Mouse (Mus musculus) MEL (cell line): ENCODE data around the gene Stam.

Experiments
- CHD1 ChIP-seq: IDR thresholded peaks from 2 replicates; pipeline ENCODE4 v1.6.1; 2012; ENCODE audit warnings: low read depth, mild to moderate bottlenecking, inconsistent platforms, low read length, improper control_type of control experiment
- CTCF ChIP-seq, 3 experiments: IDR thresholded peaks in 2 of 3; conservative IDR thresholded peaks in 1 of 3; 2 replicates each; pipeline ENCODE4 v1.5.1; 2011 to 2012; ENCODE audit warnings: low read length in 3 of 3, low read depth in 2 of 3, mild to moderate bottlenecking in 2 of 3, improper control_type of control experiment in 1 of 3, inconsistent platforms in 1 of 3, mixed read lengths in 1 of 3, moderate library complexity in 1 of 3; ENCODE audit not compliant: control insufficient read depth in 1 of 3, insufficient read depth in 1 of 3, poor library complexity in 1 of 3, severe bottlenecking in 1 of 3
- EP300 ChIP-seq, 2 experiments: IDR thresholded peaks; 2 replicates each; pipeline ENCODE4 v1.6.1; 2011; ENCODE audit warnings: improper control_type of control experiment in 2 of 2, low read length in 2 of 2, low read depth in 1 of 2, mild to moderate bottlenecking in 1 of 2
- ETS1 ChIP-seq: IDR thresholded peaks from 2 replicates; pipeline ENCODE4 v1.6.1; 2012; ENCODE audit warnings: low read depth, mild to moderate bottlenecking, inconsistent platforms, low read length, improper control_type of control experiment, moderate library complexity
- GATA1 ChIP-seq: IDR thresholded peaks from 2 replicates; pipeline ENCODE4 v1.6.1; 2011; ENCODE audit warnings: low read depth, low read length, improper control_type of control experiment
- HCFC1 ChIP-seq: IDR thresholded peaks from 2 replicates; pipeline ENCODE4 v1.6.1; 2012; ENCODE audit warnings: low read depth, mild to moderate bottlenecking, inconsistent platforms, low read length, improper control_type of control experiment, moderate library complexity
- MAFK ChIP-seq: IDR thresholded peaks from 2 replicates; pipeline ENCODE4 v1.6.1; 2011; ENCODE audit warnings: low read depth, mild to moderate bottlenecking, low read length, improper control_type of control experiment, borderline replicate concordance
- MAX ChIP-seq: IDR thresholded peaks from 2 replicates; pipeline ENCODE4 v1.6.1; 2011; ENCODE audit warnings: low read length, improper control_type of control experiment
- MYC ChIP-seq: IDR thresholded peaks from 2 replicates; pipeline ENCODE4 v1.6.1; 2011; ENCODE audit warnings: low read depth, mild to moderate bottlenecking, low read length, improper control_type of control experiment, moderate library complexity
- POLR2A ChIP-seq, 2 experiments: IDR thresholded peaks; 2 replicates each; pipeline ENCODE4 v1.6.1; 2011 to 2012; ENCODE audit warnings: low read length in 2 of 2, mild to moderate bottlenecking in 2 of 2, control low read depth in 1 of 2, improper control_type of control experiment in 1 of 2, low read depth in 1 of 2, moderate library complexity in 1 of 2; ENCODE audit not compliant: control insufficient read depth in 1 of 2, insufficient read depth in 1 of 2, poor library complexity in 1 of 2
- POLR2AphosphoS2 ChIP-seq: IDR thresholded peaks from 2 replicates; pipeline ENCODE4 v1.6.1; 2011; ENCODE audit warnings: low read length, improper control_type of control experiment
- TBP ChIP-seq: IDR thresholded peaks from 2 replicates; pipeline ENCODE4 v1.8.0; 2011; ENCODE audit warnings: low read depth, low read length, improper control_type of control experiment
- USF1 ChIP-seq: IDR thresholded peaks from 2 replicates; pipeline ENCODE4 v1.6.1; 2014; ENCODE audit warnings: low read depth, mild to moderate bottlenecking, inconsistent platforms, low read length, improper control_type of control experiment, moderate library complexity
- ZNF384 ChIP-seq: IDR thresholded peaks from 2 replicates; pipeline ENCODE4 v1.6.1; 2012; ENCODE audit warnings: low read depth, mild to moderate bottlenecking, inconsistent platforms, low read length, improper control_type of control experiment

DNA sequence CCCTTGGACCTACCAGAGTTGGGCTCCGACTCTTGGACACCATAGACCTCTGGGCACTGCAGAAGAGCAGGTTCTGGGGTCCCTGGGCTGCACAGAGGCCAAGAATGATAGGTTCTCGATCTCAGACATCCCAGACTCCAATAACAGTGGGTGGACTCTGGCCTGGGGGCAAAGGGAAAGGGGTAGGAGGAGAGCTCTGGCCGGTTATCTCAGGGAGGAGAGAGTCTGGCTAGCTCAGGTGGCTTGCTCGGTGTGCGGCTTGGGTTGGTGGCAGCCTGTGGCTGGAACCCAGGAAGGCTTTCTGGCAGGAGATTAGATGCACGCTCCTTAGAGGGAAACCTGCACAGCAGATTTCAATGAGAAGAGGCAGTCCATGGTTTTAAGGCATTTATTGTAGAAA lies 65.7 kb downstream of the Stam start:
- no peak for TF ChIP-seq USF1
- no peak for TF ChIP-seq CTCF (IDR thresholded peaks at IDR 0.05 in 2 of 3, conservative IDR thresholded peaks at IDR 0.05 in 1 of 3; ENCODE audit: control insufficient read depth in 1 of 3, insufficient read depth in 1 of 3, low read depth in 2 of 3, low read length in 3 of 3, poor library complexity in 1 of 3, severe bottlenecking in 1 of 3)
- no peak for TF ChIP-seq POLR2AphosphoS2
- no peak for TF ChIP-seq POLR2A (IDR thresholded peaks at IDR 0.05; ENCODE audit: control insufficient read depth in 1 of 2, insufficient read depth in 1 of 2, low read depth in 1 of 2, low read length in 2 of 2, poor library complexity in 1 of 2)
- TF ChIP-seq CHD1 = no peak
- TF ChIP-seq ZNF384 = no peak
- TF ChIP-seq MAX = no peak
- TF ChIP-seq MAFK = no peak
- no peak for TF ChIP-seq GATA1
- TF ChIP-seq MYC = no peak
- TF ChIP-seq EP300 (IDR thresholded peaks at IDR 0.05; ENCODE audit: low read depth in 1 of 2, low read length in 2 of 2) = no peak
- TF ChIP-seq ETS1 = no peak
- TF ChIP-seq TBP = no peak
- TF ChIP-seq HCFC1 = no peak
